Mouse (Mus musculus): ENCODE results near the gene Psmc3ip. TPM values are rescaled to one million over a fixed set of nuclear protein-coding genes. Genes with fewer than 3 reads are reported as not detected.

The Psmc3ip gene
- polyA plus RNA-seq, 1 experiment from 2014 or later, result 43.5 TPM

- no peaks in the 10 kb centered on the region for H3K27me3 ChIP-seq
- no peak overlapping the region for H3K4me3 ChIP-seq
- no peaks in the 10 kb centered on the region for H3K9me3 ChIP-seq
- no peak overlapping the region for H3K27ac ChIP-seq
- ATAC-seq (ENCODE audit: insufficient number of reproducible peaks, insufficient read depth, low FRiP score, low TSS enrichment, low read depth), result no peak
- H3K4me2 ChIP-seq, result no peak overlapping the region
- H3K4me1 ChIP-seq, result no peaks in the 10 kb centered on the region
- no peak overlapping the region for H3K9ac ChIP-seq
- WGBS, result 68% methylated on average over 9 of the region's 9 CpGs
- H3K36me3 ChIP-seq, result peaks cover 91% of the 10 kb centered on the region
These were observed 48.8 kb downstream of the Psmc3ip start for GRCm38 (mm10) chr11:101046440-101046839.

GRCm38 (mm10) chr11:101045826-101046225, 49.4 kb downstream of the Psmc3ip start:
- Histone ChIP-seq H3K4me2 (no peak overlapping the region), H3K9ac (no peak overlapping the region), H3K27ac (no peak overlapping the region), H3K9me3 (no peaks in the 10 kb centered on the region), H3K4me1 (no peaks in the 10 kb centered on the region), H3K27me3 (no peaks in the 10 kb centered on the region), H3K36me3 (peaks cover 92% of the 10 kb centered on the region), H3K4me3 (no peak overlapping the region)
- ATAC-seq (ENCODE audit: insufficient number of reproducible peaks, insufficient read depth, low FRiP score, low TSS enrichment, low read depth), result no peak
- 90% methylated on average over 4 of the region's 4 CpGs for WGBS

Small RNA genes lying within 50 kb of the gene (microRNA-seq; reads per million reads assigned to microRNA genes)
- not detected for gene Gm27626

Other genes with a start within 250 kb of the Psmc3ip start
- gene Stat5b, start 244.7 kb downstream of the Psmc3ip start, polyA plus RNA-seq (2015; fragmentation: Nextera tagmentation; extraction: Ambion mirVana), result 19.1 and 19.9 TPM in 2 replicates
- gene Stat5a, start 236.1 kb downstream of the Psmc3ip start, polyA plus RNA-seq (2015; fragmentation: Nextera tagmentation; extraction: Ambion mirVana), result 4.9 and 6.6 TPM in 2 replicates
- gene Stat3, start 155.9 kb downstream of the Psmc3ip start, polyA plus RNA-seq (2015; fragmentation: Nextera tagmentation; extraction: Ambion mirVana), result 40.7 and 48.3 TPM in 2 replicates
- gene Cavin1, start 124.5 kb downstream of the Psmc3ip start, polyA plus RNA-seq (2015; fragmentation: Nextera tagmentation; extraction: Ambion mirVana), result 152 and 169 TPM in 2 replicates
- gene Atp6v0a1, start 86.0 kb downstream of the Psmc3ip start, polyA plus RNA-seq (2015; fragmentation: Nextera tagmentation; extraction: Ambion mirVana), result 33.2 and 38.8 TPM in 2 replicates
- gene Naglu, start 25.4 kb downstream of the Psmc3ip start, polyA plus RNA-seq (2015; fragmentation: Nextera tagmentation; extraction: Ambion mirVana), result 8.7 and 9.0 TPM in 2 replicates
- gene Hsd17b1, start 17.0 kb downstream of the Psmc3ip start, polyA plus RNA-seq (2015; fragmentation: Nextera tagmentation; extraction: Ambion mirVana), result 0.15 TPM in 1 of 2 replicates, not detected in the other
- 40.8 and 43.8 TPM in 2 replicates for gene Coasy, start 12.9 kb downstream of the Psmc3ip start, polyA plus RNA-seq (2015; fragmentation: Nextera tagmentation; extraction: Ambion mirVana)
- gene Mlx, start 8.2 kb downstream of the Psmc3ip start, polyA plus RNA-seq (2015; fragmentation: Nextera tagmentation; extraction: Ambion mirVana), result 46.8 and 50.9 TPM in 2 replicates
- 19.2 and 21.4 TPM in 2 replicates for gene Retreg3, start 24.5 kb upstream of the Psmc3ip start, polyA plus RNA-seq (2015; fragmentation: Nextera tagmentation; extraction: Ambion mirVana)
- gene Tubg1, start 24.5 kb upstream of the Psmc3ip start, polyA plus RNA-seq (2015; fragmentation: Nextera tagmentation; extraction: Ambion mirVana), result 69.7 and 77.2 TPM in 2 replicates
- 12.6 and 12.9 TPM in 2 replicates for gene Tubg2, start 60.5 kb upstream of the Psmc3ip start, polyA plus RNA-seq (2015; fragmentation: Nextera tagmentation; extraction: Ambion mirVana)
- 0.50 and 1.2 TPM in 2 replicates for gene Cntnap1, start 75.1 kb upstream of the Psmc3ip start, polyA plus RNA-seq (2015; fragmentation: Nextera tagmentation; extraction: Ambion mirVana)
- 9.7 and 10.2 TPM in 2 replicates for gene Plekhh3, start 75.9 kb upstream of the Psmc3ip start, polyA plus RNA-seq (2015; fragmentation: Nextera tagmentation; extraction: Ambion mirVana)
- 0.15 and 0.27 TPM in 2 replicates for gene Ccr10, start 80.0 kb upstream of the Psmc3ip start, polyA plus RNA-seq (2015; fragmentation: Nextera tagmentation; extraction: Ambion mirVana)
- 16.9 and 19.8 TPM in 2 replicates for gene Ezh1, start 131.0 kb upstream of the Psmc3ip start, polyA plus RNA-seq (2015; fragmentation: Nextera tagmentation; extraction: Ambion mirVana)
- gene Ramp2, start 150.6 kb upstream of the Psmc3ip start, polyA plus RNA-seq (2015; fragmentation: Nextera tagmentation; extraction: Ambion mirVana), result 84.9 and 92.3 TPM in 2 replicates
- gene Vps25, start 158.3 kb upstream of the Psmc3ip start, polyA plus RNA-seq (2015; fragmentation: Nextera tagmentation; extraction: Ambion mirVana), result 106 and 118 TPM in 2 replicates
- 9.8 and 10.9 TPM in 2 replicates for gene Wnk4, start 165.1 kb upstream of the Psmc3ip start, polyA plus RNA-seq (2015; fragmentation: Nextera tagmentation; extraction: Ambion mirVana)
- 1.7 and 2.3 TPM in 2 replicates for gene Cntd1, start 183.6 kb upstream of the Psmc3ip start, polyA plus RNA-seq (2015; fragmentation: Nextera tagmentation; extraction: Ambion mirVana)
- 193 and 196 TPM in 2 replicates for gene Coa3, start 183.7 kb upstream of the Psmc3ip start, polyA plus RNA-seq (2015; fragmentation: Nextera tagmentation; extraction: Ambion mirVana)
- 129 and 130 TPM in 2 replicates for gene Becn1, start 206.8 kb upstream of the Psmc3ip start, polyA plus RNA-seq (2015; fragmentation: Nextera tagmentation; extraction: Ambion mirVana)
- gene Psme3, start 220.8 kb upstream of the Psmc3ip start, polyA plus RNA-seq (2015; fragmentation: Nextera tagmentation; extraction: Ambion mirVana), result 138 and 148 TPM in 2 replicates
- gene Aoc2, start 229.6 kb upstream of the Psmc3ip start, polyA plus RNA-seq (2015; fragmentation: Nextera tagmentation; extraction: Ambion mirVana), result 1.3 and 1.7 TPM in 2 replicates
- 0.10 and 0.15 TPM in 2 replicates for gene Aoc3, start 235.2 kb upstream of the Psmc3ip start, polyA plus RNA-seq (2015; fragmentation: Nextera tagmentation; extraction: Ambion mirVana)